Mouse (Mus musculus) C2C12 (cell line): ENCODE measurements at regions not wholly inside any gene's neighbourhood (a gene's known extent, or its start where the extent isn't known, plus 50 kb on each side); places are given as distances from the start of the nearest gene placed in this dataset.

Experiments used
- CEBPB ChIP-seq: IDR thresholded peaks from one replicate; pipeline ENCODE4 v1.6.1; 2011; ENCODE audit warnings: low read depth, mild to moderate bottlenecking, control low read depth, moderate library complexity
- CTCF ChIP-seq: IDR thresholded peaks from one replicate; pipeline ENCODE4 v1.5.1; 2011; ENCODE audit not compliant: control insufficient read depth, insufficient read depth, insufficient read length
- FOSL1 ChIP-seq: IDR thresholded peaks from one replicate; pipeline ENCODE4 v1.8.0; 2011; ENCODE audit warnings: mild to moderate bottlenecking, low read length; ENCODE audit not compliant: poor library complexity, insufficient read depth, severe bottlenecking
- MAX ChIP-seq: IDR thresholded peaks from one replicate; pipeline ENCODE4 v1.6.1; 2011; ENCODE audit warnings: mild to moderate bottlenecking, control low read depth
- MYOD1 ChIP-seq: IDR thresholded peaks from one replicate; pipeline ENCODE4 v1.6.1; 2011; ENCODE audit warnings: low read depth; ENCODE audit not compliant: control insufficient read depth, insufficient read length
- MYOG ChIP-seq: IDR thresholded peaks from one replicate; pipeline ENCODE4 v1.6.1; 2011; ENCODE audit not compliant: control insufficient read depth, insufficient read length; ENCODE audit errors: extremely low read depth
- USF1 ChIP-seq: IDR thresholded peaks from one replicate; pipeline ENCODE4 v1.6.1; 2011; ENCODE audit warnings: low read depth, mild to moderate bottlenecking, control low read depth, moderate library complexity

DNA sequence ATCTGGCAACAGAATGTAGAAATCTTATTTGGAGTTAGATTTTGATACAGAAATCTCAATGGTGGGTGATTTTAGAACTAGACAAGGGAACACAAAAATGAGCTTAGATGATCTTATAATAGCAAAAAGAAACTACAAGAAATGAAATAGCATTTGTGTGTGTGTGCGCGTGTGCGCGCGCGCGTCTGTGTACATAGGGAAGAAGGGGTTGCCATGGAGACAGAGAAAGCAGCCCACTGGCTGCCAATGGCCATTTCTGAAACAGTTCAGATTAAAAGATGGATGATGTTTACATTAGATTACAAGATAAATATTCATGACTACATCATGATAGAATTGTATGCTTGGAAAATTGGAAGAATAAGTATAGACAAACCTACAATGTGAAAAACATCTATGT, 112.1 kb downstream of the Twistnb start:
- TF ChIP-seq CTCF (no peak), USF1 (no peak), MAX (no peak), MYOG (no peak), MYOD1 (no peak), CEBPB (no peak), FOSL1 (no peak)
